Mouse (Mus musculus) CD4-positive helper T cell, adult 2 months (primary cell): Measurements from ENCODE around the gene Mcm10.
A peak's percentile ranks its signal among the peaks of the same experiment; 100 is the strongest.

Experiments used
- DNase-seq: peaks from one replicate; pipeline ENCODE4 v3.0.0-alpha.2; 2012; ENCODE audit warnings: low read depth, missing footprints, low spot score

The Mcm10 gene

GRCm38 (mm10) chr2:5032665-5033064, 20.1 kb upstream of the Mcm10 start:
- no peak for DNase-seq

- DNase-seq, result no peak
These were observed 18.6 kb upstream of the Mcm10 start for GRCm38 (mm10) chr2:5031215-5031614.

GRCm38 (mm10) chr2:5029808-5030207, 17.2 kb upstream of the Mcm10 start:
- DNase-seq, result no peak

GRCm38 (mm10) chr2:5028047-5028446, 15.5 kb upstream of the Mcm10 start:
- no peak for DNase-seq

GRCm38 (mm10) chr2:5027057-5027456, 14.5 kb upstream of the Mcm10 start:
- DNase-seq, result no peak

- peak; percentile 20 for DNase-seq
These were observed 12.7 kb upstream of the Mcm10 start for GRCm38 (mm10) chr2:5025162-5025733.

- no peak for DNase-seq
These were observed 11.3 kb upstream of the Mcm10 start for GRCm38 (mm10) chr2:5023699-5024399.

GRCm38 (mm10) chr2:5023275-5023674, 10.7 kb upstream of the Mcm10 start:
- DNase-seq, result no peak

GRCm38 (mm10) chr2:5019708-5020107, 7.1 kb upstream of the Mcm10 start:
- no peak for DNase-seq

- DNase-seq, result no peak
These were observed 4.3 kb upstream of the Mcm10 start for GRCm38 (mm10) chr2:5016922-5017321.

GRCm38 (mm10) chr2:5015527-5015926, 2.9 kb upstream of the Mcm10 start:
- DNase-seq, result no peak

- DNase-seq, result peak; percentile 13
These were observed 2.0 kb upstream of the Mcm10 start for GRCm38 (mm10) chr2:5014616-5015015.

GRCm38 (mm10) chr2:5011898-5012490, 597 bp downstream of the Mcm10 start:
- DNase-seq, result no peak

- no peak for DNase-seq
These were observed 5.5 kb downstream of the Mcm10 start for GRCm38 (mm10) chr2:5007107-5007506.

- DNase-seq, result no peak
These were observed 11.3 kb downstream of the Mcm10 start for GRCm38 (mm10) chr2:5001266-5001665.

GRCm38 (mm10) chr2:4998905-4999304, 13.7 kb downstream of the Mcm10 start:
- DNase-seq, result no peak

GRCm38 (mm10) chr2:4996421-4996824, 16.2 kb downstream of the Mcm10 start:
- DNase-seq, result no peak

GRCm38 (mm10) chr2:4995646-4996045, 16.9 kb downstream of the Mcm10 start:
- no peak for DNase-seq

- DNase-seq, result no peak
These were observed 18.2 kb downstream of the Mcm10 start for GRCm38 (mm10) chr2:4994436-4994835.

- DNase-seq, result no peak
These were observed 19.0 kb downstream of the Mcm10 start for GRCm38 (mm10) chr2:4993584-4993983.

- DNase-seq, result no peak
These were observed 23.7 kb downstream of the Mcm10 start for GRCm38 (mm10) chr2:4988826-4989424.

GRCm38 (mm10) chr2:4987388-4988180, 25.0 kb downstream of the Mcm10 start:
- no peak for DNase-seq
